Mouse (Mus musculus): ENCODE data around the gene Afap1l2. TPM values are rescaled to one million over a fixed set of nuclear protein-coding genes. Genes with fewer than 3 reads are reported as not detected.
A peak's percentile ranks its signal among the peaks of the same experiment; 100 is the strongest.

The Afap1l2 gene
- total RNA-seq, 1 experiment: 3.7 TPM

DNA sequence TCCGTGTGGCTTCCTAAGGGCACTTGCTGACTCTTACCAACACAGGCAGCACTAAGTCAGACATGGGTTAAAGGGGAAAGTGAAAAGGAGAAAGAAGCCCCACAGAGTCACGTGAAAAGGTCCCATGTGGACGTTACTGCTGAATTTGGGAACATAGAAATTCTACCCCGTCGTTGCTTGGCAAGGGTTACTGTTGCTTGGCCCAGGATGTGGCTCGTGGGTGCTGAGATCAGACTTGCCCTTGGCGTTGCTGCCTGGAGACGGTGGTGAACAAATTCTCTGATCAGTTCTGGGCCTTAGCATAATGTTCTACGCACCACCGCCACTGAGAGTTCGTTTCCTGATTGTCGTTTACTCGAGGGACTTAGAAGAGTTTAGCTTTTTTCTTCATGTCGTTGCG lies 28.8 kb upstream of the Afap1l2 start:
- in situ Hi-C loops (cut with MboI; ENCODE audit: low sequenced_read_pairs in 2 of 2, unreplicated experiment in 2 of 2): loop anchor here in 1 of 2 experiments (10.0 kb wide), 1 partner anchor 112 kb away; no protein-coding TSS in a partner anchor
- H3K9ac ChIP-seq (ENCODE audit: insufficient read depth, low read depth, low read length, poor library complexity, severe bottlenecking): no peak overlapping the region
- H3K4me3 ChIP-seq (ENCODE audit: insufficient read depth in 1 of 2, low read depth in 1 of 2, low read length in 2 of 2, poor library complexity in 1 of 2, severe bottlenecking in 1 of 2): no peak overlapping the region
- H3K4me1 ChIP-seq (ENCODE audit: control insufficient read depth in 2 of 2, insufficient read depth in 2 of 2, low read length in 2 of 2, poor library complexity in 1 of 2): no peaks in the 10 kb centered on the region
- H3K9me3 ChIP-seq (ENCODE audit: control insufficient read depth, insufficient read depth, low read depth, low read length): no peaks in the 10 kb centered on the region
- TF ChIP-seq ZNF384 (IDR thresholded peaks at IDR 0.05; ENCODE audit: low read depth, low read length): no peak
- no peak for TF ChIP-seq MAFK (IDR thresholded peaks at IDR 0.05; ENCODE audit: insufficient read depth, low read depth, low read length)
- TF ChIP-seq HCFC1 (IDR thresholded peaks at IDR 0.05; ENCODE audit: borderline replicate concordance, insufficient read depth, low read length): no peak
- DNase-seq (ENCODE audit: low read depth, low spot score): no peak
- no peak overlapping the region for H3K27ac ChIP-seq (ENCODE audit: insufficient read depth, low read depth, low read length, poor library complexity, severe bottlenecking)
- no peaks in the 10 kb centered on the region for H3K36me3 ChIP-seq (ENCODE audit: control insufficient read depth, insufficient read depth, low read length, poor library complexity, severe bottlenecking)

- H3K27ac ChIP-seq (ENCODE audit: insufficient read depth, low read depth, low read length, poor library complexity, severe bottlenecking): no peak overlapping the region
- TF ChIP-seq ZC3H11A (IDR thresholded peaks at IDR 0.05; ENCODE audit: borderline replicate concordance, low read depth, low read length): peak; percentile 48; the same call in 1 of the 2 replicates
- TF ChIP-seq CHD2 (IDR thresholded peaks at IDR 0.05; ENCODE audit: low read depth, low read length): no peak
- DNase-seq (ENCODE audit: low read depth, low spot score): peak; percentile 59
- no peaks in the 10 kb centered on the region for H3K9me3 ChIP-seq (ENCODE audit: control insufficient read depth, insufficient read depth, low read depth, low read length)
- in situ Hi-C loops (cut with MboI; ENCODE audit: low sequenced_read_pairs in 2 of 2, unreplicated experiment in 2 of 2): loop anchor here in 1 of 2 experiments (10.0 kb wide), 1 partner anchor 107 kb away; no protein-coding TSS in a partner anchor
- H3K9ac ChIP-seq (ENCODE audit: insufficient read depth, low read depth, low read length, poor library complexity, severe bottlenecking): no peak overlapping the region
- H3K4me1 ChIP-seq (ENCODE audit: control insufficient read depth in 2 of 2, insufficient read depth in 2 of 2, low read length in 2 of 2, poor library complexity in 1 of 2): peaks cover 3 to 16% of the 10 kb centered on the region in 2 experiments; a peak in 1 of 4 replicates
- H3K36me3 ChIP-seq (ENCODE audit: control insufficient read depth, insufficient read depth, low read length, poor library complexity, severe bottlenecking): no peaks in the 10 kb centered on the region
- no peak overlapping the region for H3K4me3 ChIP-seq (ENCODE audit: insufficient read depth in 1 of 2, low read depth in 1 of 2, low read length in 2 of 2, poor library complexity in 1 of 2, severe bottlenecking in 1 of 2)
Observed at GRCm38 (mm10) chr19:57031582-57031981, 23.6 kb upstream of the Afap1l2 start.

DNA sequence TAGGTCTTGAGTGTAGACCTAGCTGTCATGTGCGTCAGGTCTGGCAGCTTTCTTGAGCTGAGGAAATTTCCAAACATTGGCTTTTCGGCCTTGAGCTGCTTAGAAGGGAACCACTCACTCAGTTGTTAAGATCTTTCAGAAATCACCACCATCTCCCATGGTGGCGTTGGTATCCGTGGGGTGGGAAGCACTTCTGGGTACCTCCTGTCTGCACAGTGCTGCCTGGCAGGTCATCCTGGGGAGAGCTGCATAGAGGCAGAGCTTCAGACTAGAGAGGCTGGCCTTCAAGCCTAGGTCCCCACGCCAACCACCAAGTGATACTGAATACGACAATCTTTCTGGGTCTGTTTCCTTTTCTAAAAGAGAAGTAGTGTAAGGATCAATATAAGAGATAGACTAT lies 21.4 kb upstream of the Afap1l2 start:
- no peak for TF ChIP-seq HCFC1 (IDR thresholded peaks at IDR 0.05; ENCODE audit: borderline replicate concordance, insufficient read depth, low read length)
- no peak for TF ChIP-seq ZC3H11A (IDR thresholded peaks at IDR 0.05; ENCODE audit: borderline replicate concordance, low read depth, low read length)
- no peak for TF ChIP-seq ZNF384 (IDR thresholded peaks at IDR 0.05; ENCODE audit: low read depth, low read length)
- TF ChIP-seq MAFK (IDR thresholded peaks at IDR 0.05; ENCODE audit: insufficient read depth, low read depth, low read length): no peak
- no peak for TF ChIP-seq CHD2 (IDR thresholded peaks at IDR 0.05; ENCODE audit: low read depth, low read length)
- Histone ChIP-seq H3K4me1 (ENCODE audit: control insufficient read depth in 2 of 2, insufficient read depth in 2 of 2, low read length in 2 of 2, poor library complexity in 1 of 2) (peaks cover 3 to 16% of the 10 kb centered on the region in 2 experiments; a peak in 1 of 4 replicates), H3K27ac (ENCODE audit: insufficient read depth, low read depth, low read length, poor library complexity, severe bottlenecking) (no peak overlapping the region), H3K4me3 (ENCODE audit: insufficient read depth in 1 of 2, low read depth in 1 of 2, low read length in 2 of 2, poor library complexity in 1 of 2, severe bottlenecking in 1 of 2) (no peak overlapping the region), H3K36me3 (ENCODE audit: control insufficient read depth, insufficient read depth, low read length, poor library complexity, severe bottlenecking) (no peaks in the 10 kb centered on the region), H3K9me3 (ENCODE audit: control insufficient read depth, insufficient read depth, low read depth, low read length) (no peaks in the 10 kb centered on the region), H3K9ac (ENCODE audit: insufficient read depth, low read depth, low read length, poor library complexity, severe bottlenecking) (no peak overlapping the region)
- in situ Hi-C loops (cut with MboI; ENCODE audit: low sequenced_read_pairs in 2 of 2, unreplicated experiment in 2 of 2): loop anchor here in 1 of 2 experiments (5.0 kb wide), 1 partner anchor 107 kb away; no protein-coding TSS in a partner anchor
- no peak for DNase-seq (ENCODE audit: low read depth, low spot score)

DNA sequence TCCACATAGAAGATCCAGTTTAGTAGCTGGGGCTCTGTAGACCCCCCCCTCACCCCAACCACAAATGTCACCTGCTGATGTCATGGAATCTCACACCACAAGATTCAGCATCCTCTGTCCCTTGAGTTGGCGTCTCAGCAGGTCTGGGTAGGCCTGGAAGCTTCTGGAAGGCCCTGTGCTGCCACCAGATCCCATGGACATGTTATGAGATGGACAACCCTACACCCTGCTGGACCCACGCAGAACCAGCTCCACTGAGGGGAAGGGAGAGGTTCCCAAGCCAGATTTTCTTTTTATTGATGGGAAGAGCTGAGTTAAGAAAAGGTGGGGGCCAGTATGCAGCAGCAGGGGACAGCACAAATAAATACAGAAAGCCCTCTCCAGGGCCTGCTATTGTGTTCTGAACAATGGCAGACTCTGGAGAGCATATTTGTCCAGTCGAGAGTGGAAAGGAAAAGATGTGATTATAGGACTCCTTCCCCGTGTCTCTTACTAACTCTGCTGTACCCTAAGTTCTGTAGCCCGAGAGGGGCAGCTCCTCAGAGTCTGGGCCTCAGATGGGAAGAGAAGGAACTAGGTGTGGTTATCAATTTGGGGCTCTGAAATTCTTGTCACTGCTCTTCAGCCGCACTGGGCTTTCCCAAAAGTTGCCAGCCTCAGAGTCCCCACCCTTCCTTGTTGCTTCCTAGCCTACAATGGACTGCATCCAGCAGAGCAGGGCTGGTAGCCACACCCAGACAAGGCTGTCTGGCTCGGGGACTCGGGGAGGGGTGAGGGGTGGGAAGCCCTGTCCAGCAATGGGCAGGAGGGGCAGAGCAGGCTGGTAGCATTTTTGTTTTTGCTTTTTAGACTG lies 20.5 kb upstream of the Afap1l2 start:
- no peak for DNase-seq (ENCODE audit: low read depth, low spot score)
- H3K27ac ChIP-seq (ENCODE audit: insufficient read depth, low read depth, low read length, poor library complexity, severe bottlenecking): no peak overlapping the region
- peaks cover 3 to 16% of the 10 kb centered on the region in 2 experiments; a peak in 1 of 4 replicates for H3K4me1 ChIP-seq (ENCODE audit: control insufficient read depth in 2 of 2, insufficient read depth in 2 of 2, low read length in 2 of 2, poor library complexity in 1 of 2)
- H3K4me3 ChIP-seq (ENCODE audit: insufficient read depth in 1 of 2, low read depth in 1 of 2, low read length in 2 of 2, poor library complexity in 1 of 2, severe bottlenecking in 1 of 2): no peak overlapping the region
- no peaks in the 10 kb centered on the region for H3K9me3 ChIP-seq (ENCODE audit: control insufficient read depth, insufficient read depth, low read depth, low read length)
- no peak overlapping the region for H3K9ac ChIP-seq (ENCODE audit: insufficient read depth, low read depth, low read length, poor library complexity, severe bottlenecking)
- H3K36me3 ChIP-seq (ENCODE audit: control insufficient read depth, insufficient read depth, low read length, poor library complexity, severe bottlenecking): no peaks in the 10 kb centered on the region
- in situ Hi-C loops (cut with MboI; ENCODE audit: low sequenced_read_pairs in 2 of 2, unreplicated experiment in 2 of 2): loop anchor here in 1 of 2 experiments (5.0 kb wide), 1 partner anchor 106 kb away; no protein-coding TSS in a partner anchor
- TF ChIP-seq HCFC1 (IDR thresholded peaks at IDR 0.05; ENCODE audit: borderline replicate concordance, insufficient read depth, low read length): no peak
- TF ChIP-seq ZC3H11A (IDR thresholded peaks at IDR 0.05; ENCODE audit: borderline replicate concordance, low read depth, low read length): no peak
- TF ChIP-seq CHD2 (IDR thresholded peaks at IDR 0.05; ENCODE audit: low read depth, low read length): no peak
- no peak for TF ChIP-seq MAFK (IDR thresholded peaks at IDR 0.05; ENCODE audit: insufficient read depth, low read depth, low read length)
- no peak for TF ChIP-seq ZNF384 (IDR thresholded peaks at IDR 0.05; ENCODE audit: low read depth, low read length)
